Mouse (Mus musculus): ENCODE data around the gene Col6a6. TPM values are rescaled to one million over a fixed set of nuclear protein-coding genes. Genes with fewer than 3 reads are reported as not detected.

The Col6a6 gene
- polyA plus RNA-seq (2014; fragmentation: Illumina TruSeq; extraction: RNeasy Lipid Tissue Mini Kit (QIAGEN cat#74804); ENCODE audit: low read depth, low replicate concordance), result not detected

DNA sequence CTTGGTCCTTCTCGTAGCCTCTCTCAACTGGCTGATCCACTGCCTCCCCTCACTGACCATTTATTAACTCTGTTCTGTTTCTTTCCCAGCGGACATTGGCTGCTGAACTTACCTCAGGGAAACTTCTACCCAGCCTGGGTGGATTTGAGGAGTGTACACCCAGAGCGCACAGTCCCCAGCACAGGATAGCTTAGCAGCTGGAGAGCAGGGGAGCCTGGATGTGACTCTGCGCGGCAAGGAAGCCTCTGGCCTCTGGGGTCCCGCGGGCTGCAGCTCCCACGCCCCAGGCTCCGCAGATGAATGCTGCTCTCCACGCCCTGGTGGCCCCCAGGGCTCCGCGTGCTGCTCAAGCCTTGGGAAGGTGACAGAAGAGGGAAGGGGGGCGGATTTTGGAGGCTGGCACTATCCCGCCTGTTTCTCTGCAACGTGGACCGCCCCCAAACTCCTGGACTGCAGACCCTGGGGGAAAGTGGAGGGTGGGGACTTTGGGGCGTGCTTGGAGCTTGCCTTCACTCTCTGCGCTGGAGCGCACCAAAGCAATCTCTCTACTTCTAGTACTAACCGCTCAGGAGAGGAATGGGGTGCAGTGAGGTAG, at the start of gene Col6a6:
Gene Col6a6, minus strand, starts transcription at position 370 of the 595 bp plus-strand sequence.

DNA sequence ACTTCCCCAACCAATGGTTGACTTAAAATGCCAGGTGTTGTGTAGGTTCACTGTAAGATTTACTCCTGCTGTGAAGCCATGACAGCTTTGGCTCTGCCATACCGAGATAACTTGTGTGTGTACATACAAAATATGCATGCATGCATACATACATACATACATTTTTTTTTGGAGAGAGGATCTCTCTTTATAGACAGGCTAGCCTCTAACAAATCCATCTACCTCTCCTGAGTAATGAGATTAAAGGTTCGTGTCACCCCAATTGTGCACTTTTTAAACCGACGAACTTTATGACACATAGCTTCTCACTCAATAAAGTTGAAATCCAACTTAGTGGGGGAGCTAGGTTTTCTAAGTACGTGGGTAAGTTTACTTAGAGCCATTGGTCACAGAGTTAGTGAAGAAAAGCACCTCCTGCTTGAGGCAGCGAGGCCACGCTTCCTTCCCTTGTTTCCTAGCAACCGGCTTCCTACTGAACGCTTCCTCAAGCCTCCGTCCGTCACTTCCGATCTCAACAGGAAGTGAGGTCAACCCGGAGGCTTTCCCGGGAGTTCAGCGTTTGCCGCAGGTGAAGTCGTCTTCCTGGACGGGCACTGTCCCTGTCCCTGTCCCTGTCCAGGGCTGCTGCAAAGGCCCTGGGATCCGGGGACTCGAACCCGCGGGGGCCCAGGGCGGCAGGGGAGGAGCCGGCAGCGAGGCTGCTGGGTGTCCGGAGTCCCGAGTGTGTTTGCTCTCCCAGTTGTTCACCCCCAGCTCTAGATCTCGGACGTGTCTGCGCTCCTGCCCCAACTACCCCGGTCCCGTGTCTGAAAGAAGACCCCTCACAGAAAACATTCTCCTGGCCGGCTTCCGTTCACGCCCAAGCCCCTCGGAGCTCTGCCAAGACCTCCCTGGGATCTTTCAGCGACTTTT, 185.2 kb downstream of the Col6a6 start, which contains the start of gene Pik3r4:
Gene Pik3r4, plus strand, starts transcription at position 519 of the 912 bp plus-strand sequence.

Other genes starting within 250 kb of the Col6a6 start
- 8.9 TPM for gene Pik3r4, start 185.2 kb downstream of the Col6a6 start, polyA plus RNA-seq (2014; fragmentation: Illumina TruSeq; extraction: RNeasy Lipid Tissue Mini Kit (QIAGEN cat#74804); ENCODE audit: low read depth, low replicate concordance)
- 0.08 TPM for gene Col6a5, start 132.5 kb upstream of the Col6a6 start, polyA plus RNA-seq (2014; fragmentation: Illumina TruSeq; extraction: RNeasy Lipid Tissue Mini Kit (QIAGEN cat#74804); ENCODE audit: low read depth, low replicate concordance)

Data from liver, adult 10 weeks (tissue).